Mouse (Mus musculus) kidney, adult 8-10 months (tissue): ENCODE measurements around the gene Apobec1.
A peak's percentile ranks its signal among the peaks of the same experiment; 100 is the strongest.
"Not testable (repeated sequence)": the region's sequence is repeated elsewhere in the genome, so short reads cannot be mapped to it uniquely, and the experiment has no call there.

ENCODE experiments used
- DNase-seq, 2 experiments: peaks; one replicate each; pipeline ENCODE4 v3.0.0; 2022

Gene Apobec1

GRCm38 (mm10) chr6:122602242-122602991 lies at the start of gene Apobec1:
TSS of gene Apobec1 (minus strand) at chr6:122602444.
- DNase-seq, result peak; percentile 78 to 82

GRCm38 (mm10) chr6:122650398-122650980 lies 48.2 kb upstream of the Apobec1 start:
- no peak for DNase-seq

DNA sequence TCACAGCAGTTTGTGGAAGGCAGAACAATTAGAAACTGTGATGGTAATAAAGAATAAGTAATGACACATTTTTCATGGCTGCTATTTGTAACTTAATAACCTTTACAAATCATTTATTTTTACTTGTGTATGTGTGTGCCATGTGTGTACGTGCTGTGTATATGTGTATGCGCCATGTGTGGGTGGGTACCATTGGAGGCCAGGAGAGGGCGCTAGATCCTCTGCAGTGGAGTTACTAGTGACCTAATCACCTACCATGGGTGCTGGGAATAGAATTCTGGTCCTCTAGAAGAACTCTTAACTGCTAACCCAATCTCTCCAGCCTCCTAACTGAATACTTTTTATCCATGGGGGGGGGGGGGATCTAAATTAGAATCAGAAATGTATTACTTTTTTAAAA lies 47.7 kb upstream of the Apobec1 start:
- no peak for DNase-seq

DNA sequence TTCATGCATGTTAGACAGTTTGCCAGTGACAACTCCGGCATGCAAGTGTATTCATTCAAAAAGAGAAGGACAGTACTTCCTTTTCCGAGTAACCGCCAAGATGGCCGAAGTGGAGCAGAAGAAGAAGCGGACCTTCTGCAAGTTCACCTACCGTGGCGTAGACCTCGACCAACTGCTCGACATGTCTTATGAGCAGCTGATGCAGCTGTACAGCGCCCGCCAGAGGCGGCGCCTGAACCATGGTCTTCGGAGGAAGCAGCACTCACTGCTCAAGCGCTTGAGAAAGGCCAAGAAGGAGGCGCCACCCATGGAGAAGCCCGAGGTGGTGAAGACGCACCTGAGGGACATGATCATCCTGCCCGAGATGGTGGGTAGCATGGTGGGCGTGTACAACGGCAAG lies 42.0 kb upstream of the Apobec1 start:
- DNase-seq, result not testable (repeated sequence)

GRCm38 (mm10) chr6:122637566-122637965 lies 35.3 kb upstream of the Apobec1 start:
- DNase-seq, result peak in 1 of 2 experiments; percentile 57

GRCm38 (mm10) chr6:122636666-122637065 lies 34.4 kb upstream of the Apobec1 start:
- DNase-seq, result peak; percentile 35 to 79

DNA sequence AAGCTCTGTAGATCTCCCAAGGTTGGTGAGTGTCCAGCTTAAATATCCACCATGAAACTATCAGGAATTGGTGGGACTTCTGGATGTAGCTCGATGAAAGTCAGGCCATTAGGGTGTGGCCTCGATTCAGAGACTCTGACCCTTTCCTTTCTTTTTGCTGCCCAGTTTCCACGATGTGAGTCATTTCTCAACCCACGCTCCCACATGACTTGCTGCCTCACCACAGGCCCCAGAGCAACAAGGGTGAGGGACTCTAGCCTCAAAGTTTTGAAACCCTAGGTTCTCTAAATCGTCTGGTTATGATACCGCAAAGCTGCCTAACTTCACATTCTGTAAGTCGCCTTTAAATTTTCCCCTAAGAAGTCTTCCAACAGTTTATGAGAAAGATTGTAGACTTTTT lies 33.1 kb upstream of the Apobec1 start:
- DNase-seq, result no peak

- peak in 1 of 2 experiments; percentile 40 for DNase-seq
Observed at GRCm38 (mm10) chr6:122633411-122633810, 31.2 kb upstream of the Apobec1 start.

DNA sequence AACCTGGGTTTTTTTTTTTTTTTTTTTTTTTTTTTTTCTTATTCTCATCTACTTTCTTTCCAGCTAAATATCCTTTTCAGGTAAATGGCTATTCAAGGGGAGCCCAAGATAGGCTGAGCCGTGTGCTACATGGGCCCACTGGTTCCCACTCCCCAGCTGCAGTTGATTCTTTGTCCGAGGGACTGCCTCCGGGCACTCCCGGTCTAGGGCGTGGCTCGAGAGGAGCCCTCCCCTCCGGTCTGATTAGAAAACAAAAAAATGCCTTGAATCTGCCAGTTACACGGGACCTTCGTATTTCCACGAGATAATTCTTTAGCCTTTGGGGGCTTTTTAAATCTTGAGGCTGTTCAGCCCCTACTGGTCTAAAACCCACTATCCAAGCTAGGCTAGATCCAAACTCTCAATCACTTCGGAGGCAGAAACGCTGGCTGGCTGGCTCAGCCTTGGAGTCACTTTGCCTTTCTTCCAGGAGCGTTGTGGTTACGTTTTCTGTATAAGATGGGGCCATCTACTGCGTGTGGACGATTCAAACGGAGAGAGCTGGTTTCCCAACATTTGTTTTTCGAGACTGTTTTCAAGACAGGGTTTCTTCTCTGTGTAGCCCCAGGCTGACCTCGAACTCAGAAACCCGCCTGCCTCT lies 25.3 kb upstream of the Apobec1 start:
- no peak for DNase-seq

GRCm38 (mm10) chr6:122626110-122626509 lies 23.9 kb upstream of the Apobec1 start, which contains the start of gene Dppa3:
TSS of gene Dppa3 (plus strand) at chr6:122626410.
- DNase-seq, result no peak

DNA sequence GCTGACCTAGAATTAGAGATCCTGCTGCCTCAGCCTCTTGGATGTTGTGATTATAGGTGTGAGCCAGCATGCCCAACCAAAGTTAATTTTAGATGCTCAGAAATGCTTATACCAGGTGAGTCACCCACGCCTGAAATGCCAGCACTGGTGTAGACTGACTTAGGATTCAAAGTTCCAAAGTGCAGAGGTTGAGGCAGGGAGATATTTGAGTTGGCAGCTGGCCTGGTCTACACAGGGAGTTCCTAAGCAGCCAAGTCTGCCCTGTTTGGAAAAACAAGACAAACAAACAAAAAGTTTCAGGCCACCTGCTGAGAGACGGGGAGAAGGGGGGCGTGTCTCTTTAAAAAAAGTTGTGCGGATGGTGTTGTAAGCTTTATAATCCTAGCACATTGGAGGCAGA lies 22.9 kb upstream of the Apobec1 start:
- peak; percentile 90 for DNase-seq

DNA sequence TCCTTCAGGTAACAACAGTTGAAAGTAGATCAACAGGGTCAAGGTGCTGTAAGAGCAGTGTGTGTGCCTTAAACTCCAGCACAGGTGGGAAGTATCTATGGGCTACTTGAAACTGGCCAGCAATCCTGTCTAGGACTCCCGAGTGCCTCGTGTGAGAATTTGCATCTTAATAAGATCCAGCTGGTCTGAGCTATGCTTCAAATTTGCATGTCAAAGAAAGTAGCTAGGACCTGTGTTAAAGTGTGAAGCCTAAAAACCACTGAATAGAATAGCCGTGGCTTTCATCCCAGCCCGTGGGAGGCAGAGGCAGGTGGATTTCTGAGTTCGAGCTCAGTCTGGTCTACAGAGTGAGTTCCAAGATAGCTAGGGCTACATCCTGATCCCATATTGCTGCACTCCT lies 22.2 kb upstream of the Apobec1 start:
- DNase-seq, result no peak

- no peak for DNase-seq
Observed at GRCm38 (mm10) chr6:122621066-122621465, 18.8 kb upstream of the Apobec1 start.

GRCm38 (mm10) chr6:122616022-122616421 lies 13.8 kb upstream of the Apobec1 start:
- no peak for DNase-seq

DNA sequence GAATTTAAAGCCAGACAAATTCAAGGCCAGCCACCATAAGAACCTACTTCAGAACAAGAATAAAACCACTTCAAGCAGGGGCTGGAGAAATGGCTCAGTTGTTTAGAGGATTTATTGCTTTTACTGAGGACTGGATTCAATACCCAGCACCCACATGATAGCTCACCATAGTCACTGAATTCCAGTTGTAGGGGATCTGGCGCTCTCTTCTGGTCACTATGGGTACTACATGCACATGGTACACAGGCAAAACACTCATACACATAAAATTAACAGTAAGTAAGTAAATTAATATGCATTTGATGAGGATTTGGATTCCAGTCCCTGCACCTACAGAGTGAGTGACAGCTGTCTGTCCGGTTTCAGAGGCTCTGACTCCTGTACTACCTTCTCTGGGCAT lies 11.8 kb upstream of the Apobec1 start:
- peak in 1 of 2 experiments; percentile 33 for DNase-seq

DNA sequence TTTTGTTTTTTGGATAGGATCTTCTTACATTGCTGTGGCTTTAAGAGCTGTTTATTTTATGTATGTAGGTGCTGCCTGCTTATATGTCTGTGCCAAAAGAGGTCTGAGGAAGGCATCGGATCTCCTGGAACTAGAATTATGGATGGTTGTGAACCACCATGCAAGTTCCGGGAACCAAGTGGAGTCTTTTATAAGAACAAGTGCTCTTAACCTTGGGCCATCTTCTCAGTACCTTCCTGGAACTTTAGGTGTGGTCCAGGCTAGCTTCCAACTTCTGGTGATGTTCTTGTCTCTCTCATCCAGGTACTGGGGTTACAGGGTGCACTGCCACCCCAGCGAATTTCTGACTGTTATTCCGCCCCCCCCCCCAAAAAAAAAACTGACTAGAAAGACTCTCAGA lies 10.2 kb upstream of the Apobec1 start:
- DNase-seq, result no peak

DNA sequence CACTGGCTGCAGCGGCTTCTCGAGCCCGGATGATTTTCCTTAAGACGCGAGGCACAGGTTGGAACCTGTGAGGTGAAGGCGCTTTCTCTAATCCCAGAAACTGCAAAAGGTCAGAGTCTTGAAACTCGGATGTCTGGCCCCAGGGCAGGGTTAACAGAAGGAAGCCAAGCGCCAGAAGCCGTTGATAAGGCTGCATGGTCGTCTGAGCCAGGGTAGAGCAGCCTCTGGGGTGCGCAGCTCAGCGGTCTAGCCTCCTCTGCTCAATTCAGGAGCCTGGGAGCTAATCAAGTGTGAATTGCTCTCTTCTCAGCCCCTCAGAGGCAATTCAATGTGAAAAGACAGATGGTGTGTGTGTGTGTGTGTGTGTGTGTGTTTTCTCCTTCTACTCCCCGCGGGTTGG lies 7.5 kb upstream of the Apobec1 start, which contains the start of gene Gdf3:
Gdf3 (minus strand) TSS at position 317 of the 400 bp plus-strand sequence.
- no peak for DNase-seq

DNA sequence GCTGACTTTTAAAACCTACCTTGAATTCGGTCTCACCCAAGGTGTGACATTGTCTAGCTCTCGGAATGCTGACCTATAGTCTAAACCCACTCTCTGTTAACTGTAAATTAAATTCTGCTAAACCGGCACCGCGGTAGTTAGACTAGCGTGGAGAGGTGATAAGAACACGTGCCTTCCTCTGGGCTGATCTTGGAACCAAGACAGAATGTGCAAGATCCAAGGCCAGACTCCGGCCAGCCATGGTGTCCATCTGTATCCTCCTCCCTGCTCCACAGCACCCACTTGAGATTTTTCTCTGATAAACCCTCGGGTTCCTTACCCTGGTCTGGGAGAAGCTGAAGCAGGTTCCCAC lies 7.1 kb upstream of the Apobec1 start:
- no peak for DNase-seq

- DNase-seq, result no peak
Observed at GRCm38 (mm10) chr6:122608434-122609376, 6.5 kb upstream of the Apobec1 start.

DNA sequence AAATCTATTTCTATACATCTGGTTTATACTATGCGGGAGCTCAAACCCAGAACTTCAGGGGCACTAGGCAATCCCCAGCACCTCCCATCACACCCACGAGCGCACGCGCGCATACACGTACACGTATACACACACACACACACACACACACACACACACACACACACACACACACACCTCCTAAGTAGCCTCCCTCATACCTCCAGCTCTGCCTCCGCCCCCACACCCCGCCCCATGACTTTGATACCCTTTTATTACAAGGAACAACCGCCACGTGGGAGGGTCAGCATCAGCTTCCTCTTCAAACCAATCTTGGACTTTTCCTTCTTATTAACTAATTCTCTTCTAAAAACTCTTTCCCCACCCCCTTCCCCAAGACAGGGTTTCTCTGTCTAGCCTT lies 5.5 kb upstream of the Apobec1 start:
- DNase-seq, result no peak

GRCm38 (mm10) chr6:122606661-122607060 lies 4.4 kb upstream of the Apobec1 start:
- no peak for DNase-seq

GRCm38 (mm10) chr6:122605483-122605882 lies 3.2 kb upstream of the Apobec1 start:
- no peak for DNase-seq

DNA sequence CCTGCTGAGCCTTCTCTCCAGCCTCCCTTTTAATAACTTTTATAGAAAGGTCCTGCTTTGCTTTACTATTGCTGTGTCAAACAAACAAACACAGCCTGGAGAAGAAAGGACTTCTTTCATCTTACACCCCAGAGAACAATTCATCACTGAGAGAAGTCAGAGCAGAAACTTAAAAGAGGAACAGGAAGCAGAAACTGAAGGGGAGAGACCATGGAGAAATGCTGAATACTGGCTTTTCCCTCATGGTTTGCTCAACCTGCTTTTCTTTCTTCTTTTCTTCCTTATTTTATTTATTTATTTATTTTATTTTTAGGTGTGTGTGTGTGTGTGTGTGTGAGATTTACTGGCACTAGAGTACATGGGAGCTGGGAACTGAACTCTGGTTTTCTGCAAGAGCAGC lies 2.0 kb upstream of the Apobec1 start:
- DNase-seq, result no peak
